Mouse (Mus musculus): ENCODE data around the gene Apol10a. TPM values are rescaled to one million over a fixed set of nuclear protein-coding genes. Genes with fewer than 3 reads are reported as not detected.

The Apol10a gene
- not detected for polyA plus RNA-seq (2014; fragmentation: Illumina TruSeq; extraction: RNeasy Lipid Tissue Mini Kit (QIAGEN cat#74804); ENCODE audit: low read depth, low replicate concordance)

DNA sequence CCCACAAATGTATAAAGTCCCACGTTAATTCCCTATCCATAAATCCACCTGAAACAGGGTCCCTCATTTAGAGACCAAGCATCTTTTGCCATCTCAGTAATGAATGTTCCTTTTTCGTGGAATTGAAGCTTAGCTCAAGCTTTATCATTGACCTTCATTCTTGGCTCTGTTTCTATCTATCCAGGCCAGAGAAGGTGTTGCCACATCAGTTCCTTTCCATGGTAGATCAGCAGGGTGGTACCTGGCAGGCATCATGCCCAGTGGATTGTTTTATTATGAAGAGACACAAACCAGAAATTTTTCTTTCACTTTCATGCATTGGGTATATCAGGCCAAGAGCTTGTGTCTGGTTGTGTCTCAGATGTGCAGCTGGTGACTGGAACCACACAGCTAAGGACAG, at the start of gene Apol10a:
Gene Apol10a (plus strand): TSS at position 355 of the 400 bp plus-strand sequence.

DNA sequence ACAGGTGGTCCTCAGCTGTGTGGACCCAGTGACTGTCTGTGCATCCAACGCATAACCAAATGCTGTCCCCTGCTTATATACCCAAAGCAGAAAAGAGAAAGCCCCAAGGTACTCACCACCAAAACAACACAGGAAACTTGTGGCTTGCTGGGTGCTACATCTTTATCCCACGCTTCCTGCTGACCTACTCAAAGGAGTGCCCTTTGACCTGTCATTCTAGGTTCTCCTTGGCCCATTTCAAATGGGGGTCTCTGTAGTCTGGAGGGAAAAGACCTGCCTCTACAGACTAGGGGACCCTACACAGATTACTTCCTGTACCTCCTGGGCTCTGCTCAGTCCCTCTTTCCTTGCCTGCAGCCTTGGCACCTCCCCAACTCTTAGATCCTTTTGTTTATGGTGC, 29.5 kb upstream of the Apol10a start, which contains the start of gene Apol7b:
Gene Apol7b (minus strand): TSS at position 101 of the 400 bp plus-strand sequence.

DNA sequence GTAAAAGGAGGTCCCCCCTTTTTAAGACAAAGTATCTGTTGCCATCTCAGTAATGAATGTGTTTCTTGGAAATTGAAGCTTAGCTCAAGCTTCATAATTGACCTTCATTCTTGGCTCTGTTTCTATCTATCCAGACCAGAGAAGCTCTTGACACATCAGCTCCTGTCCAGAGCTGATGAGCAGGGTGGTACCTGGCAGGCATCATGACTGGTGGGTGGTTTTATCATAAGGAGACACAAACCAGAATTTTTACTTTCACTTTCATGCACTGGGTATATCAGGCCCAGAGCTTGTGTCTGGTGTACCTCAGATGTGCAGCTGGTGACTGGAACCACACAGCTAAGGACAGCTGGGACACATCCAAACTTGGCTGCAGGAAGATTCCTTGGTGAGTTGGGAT, 31.1 kb downstream of the Apol10a start, which contains the start of gene Apol11a:
Gene Apol11a (plus strand): TSS at position 306 of the 400 bp plus-strand sequence.

DNA sequence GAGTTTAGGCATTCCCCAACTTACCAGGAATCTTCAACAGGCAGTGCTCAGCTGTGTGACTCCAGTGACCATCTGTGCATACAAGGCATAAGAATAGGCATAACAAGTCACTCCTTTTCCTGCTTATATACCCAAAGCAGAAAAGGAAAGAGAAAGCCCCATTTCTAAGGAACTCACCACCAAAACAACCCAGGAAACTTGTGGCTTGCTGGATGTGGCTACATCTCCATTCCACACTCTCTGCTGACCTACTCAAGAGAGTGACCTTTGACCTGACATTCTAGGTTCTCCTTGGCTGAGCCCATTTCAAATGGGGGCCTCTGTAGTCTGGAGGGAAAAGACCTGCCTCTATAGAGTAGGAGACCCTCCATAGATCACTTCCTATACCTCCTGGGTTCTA, 56.4 kb downstream of the Apol10a start, which contains the start of gene Apol7c:
Gene Apol7c (minus strand): TSS at position 101 of the 400 bp plus-strand sequence.

Other genes with a start within 250 kb of the Apol10a start
- gene Rbfox2, start 170.0 kb upstream of the Apol10a start, polyA plus RNA-seq (2014; fragmentation: Illumina TruSeq; extraction: RNeasy Lipid Tissue Mini Kit (QIAGEN cat#74804); ENCODE audit: low read depth, low replicate concordance) = 72.9 TPM
- gene Apol7a, start 77.9 kb upstream of the Apol10a start, polyA plus RNA-seq (2014; fragmentation: Illumina TruSeq; extraction: RNeasy Lipid Tissue Mini Kit (QIAGEN cat#74804); ENCODE audit: low read depth, low replicate concordance) = 0.45 TPM
- gene Apol9a, start 65.9 kb upstream of the Apol10a start, polyA plus RNA-seq (2014; fragmentation: Illumina TruSeq; extraction: RNeasy Lipid Tissue Mini Kit (QIAGEN cat#74804); ENCODE audit: low read depth, low replicate concordance) = 1.0 TPM
- gene Apol7b, start 29.6 kb upstream of the Apol10a start, polyA plus RNA-seq (2014; fragmentation: Illumina TruSeq; extraction: RNeasy Lipid Tissue Mini Kit (QIAGEN cat#74804); ENCODE audit: low read depth, low replicate concordance) = not detected
- gene Apol11a, start 31.2 kb downstream of the Apol10a start, polyA plus RNA-seq (2014; fragmentation: Illumina TruSeq; extraction: RNeasy Lipid Tissue Mini Kit (QIAGEN cat#74804); ENCODE audit: low read depth, low replicate concordance) = not detected
- not detected for gene Apol7c, start 56.3 kb downstream of the Apol10a start, polyA plus RNA-seq (2014; fragmentation: Illumina TruSeq; extraction: RNeasy Lipid Tissue Mini Kit (QIAGEN cat#74804); ENCODE audit: low read depth, low replicate concordance)
- gene 1700025B11Rik, start 84.8 kb downstream of the Apol10a start, polyA plus RNA-seq (2014; fragmentation: Illumina TruSeq; extraction: RNeasy Lipid Tissue Mini Kit (QIAGEN cat#74804); ENCODE audit: low read depth, low replicate concordance) = not detected
- 5.3 TPM for gene Apol10b, start 119.1 kb downstream of the Apol10a start, polyA plus RNA-seq (2014; fragmentation: Illumina TruSeq; extraction: RNeasy Lipid Tissue Mini Kit (QIAGEN cat#74804); ENCODE audit: low read depth, low replicate concordance)
- not detected for gene Gm36245, start 122.2 kb downstream of the Apol10a start, polyA plus RNA-seq (2014; fragmentation: Illumina TruSeq; extraction: RNeasy Lipid Tissue Mini Kit (QIAGEN cat#74804); ENCODE audit: low read depth, low replicate concordance)
- 0.39 TPM for gene Apol11b, start 166.2 kb downstream of the Apol10a start, polyA plus RNA-seq (2014; fragmentation: Illumina TruSeq; extraction: RNeasy Lipid Tissue Mini Kit (QIAGEN cat#74804); ENCODE audit: low read depth, low replicate concordance)
- not detected for gene Apol7e, start 221.8 kb downstream of the Apol10a start, polyA plus RNA-seq (2014; fragmentation: Illumina TruSeq; extraction: RNeasy Lipid Tissue Mini Kit (QIAGEN cat#74804); ENCODE audit: low read depth, low replicate concordance)

All from heart, adult 10 weeks (tissue).